Mouse (Mus musculus) lung, embryonic 14.5 days (tissue): ENCODE measurements around the gene B4galnt1. TPM values are rescaled to one million over a fixed set of nuclear protein-coding genes. Genes with fewer than 3 reads are reported as not detected.
"Not testable (repeated sequence)": the region's sequence is repeated elsewhere in the genome, so short reads cannot be mapped to it uniquely, and the experiment has no call there.

Source experiments
- ATAC-seq: fragments of 200-750 bp; cut with Nextera tagmentation; 2 replicates; pipeline ENCODE4 v1.8.0; 2017; ENCODE audit warnings: mild to moderate bottlenecking, moderate TSS enrichment, moderate library complexity; ENCODE audit not compliant: insufficient read depth
- DNase-seq: peaks from one replicate; pipeline ENCODE4 v3.0.0-alpha.2; 2015
- H3K27ac ChIP-seq: fragments of 300-500 bp; sonication (generic); 2 replicates; pipeline ENCODE4 v1.5.1; 2014; ENCODE audit warnings: low read depth, mild to moderate bottlenecking, moderate library complexity
- H3K27me3 ChIP-seq: fragments of 300-500 bp; sonication (generic); 2 replicates; pipeline ENCODE4 v1.6.1; 2014; ENCODE audit warnings: low read length, control low read depth; ENCODE audit not compliant: insufficient read depth
- H3K36me3 ChIP-seq: fragments of 300-500 bp; sonication (generic); 2 replicates; pipeline ENCODE4 v1.6.1; 2014; ENCODE audit warnings: control low read depth; ENCODE audit not compliant: insufficient read depth
- H3K4me1 ChIP-seq: fragments of 300-500 bp; sonication (generic); 2 replicates; pipeline ENCODE4 v1.6.1; 2014; ENCODE audit warnings: antibody characterized with exemption, control low read depth; ENCODE audit not compliant: insufficient read depth
- H3K4me2 ChIP-seq: fragments of 300-500 bp; sonication (generic); 2 replicates; pipeline ENCODE4 v1.6.1; 2014; ENCODE audit warnings: mild to moderate bottlenecking
- H3K4me3 ChIP-seq: fragments of 300-500 bp; sonication (generic); 2 replicates; pipeline ENCODE4 v1.5.1; 2014; ENCODE audit warnings: low read depth, low read length
- H3K9ac ChIP-seq: fragments of 300-500 bp; sonication (generic); 2 replicates; pipeline ENCODE4 v1.6.1; 2014
- H3K9me3 ChIP-seq: fragments of 300-500 bp; sonication (generic); 2 replicates; pipeline ENCODE4 v1.6.1; 2016; ENCODE audit warnings: low read depth, low read length, control low read depth
- CTCF ChIP-seq: IDR thresholded peaks from 2 replicates; pipeline ENCODE4 v1.5.1; 2016; ENCODE audit warnings: antibody characterized with exemption, low read depth
- WGBS: fragments of 180-500 bp; shearing (Covaris S2); extraction: QIAGEN DNeasy Blood & Tissue Kit; methylation state at CpG from one replicate; pipeline ENCODE4 v1.1.7; 2014; 5-methylcytosine and 5-hydroxymethylcytosine counted together
- polyA plus RNA-seq: library from polyadenylated mRNA; unstranded; fragments of >200 nt; fragmentation: Nextera tagmentation; extraction: Ambion mirVana; gene quantifications from 2 replicates; pipeline ENCODE4 v1.2.1, GENCODE M21; 2014

The B4galnt1 gene
- polyA plus RNA-seq, 1 experiment from 2014 or later: 2.9 TPM

- DNase-seq: no peak
- ATAC-seq: no peak
- H3K36me3 ChIP-seq: no peaks in the 10 kb centered on the region
- H3K27ac ChIP-seq: no peak overlapping the region
- H3K4me2 ChIP-seq: no peak overlapping the region
- no peaks in the 10 kb centered on the region for H3K27me3 ChIP-seq
- no peaks in the 10 kb centered on the region for H3K9me3 ChIP-seq
- H3K4me1 ChIP-seq: no peaks in the 10 kb centered on the region
- no peak for TF ChIP-seq CTCF
- 84% methylated on average over 8 of the region's 8 CpGs for WGBS
- no peak overlapping the region for H3K9ac ChIP-seq
- no peak overlapping the region for H3K4me3 ChIP-seq
Observed at GRCm38 (mm10) chr10:127143228-127143627, 21.8 kb upstream of the B4galnt1 start.

- no peak for TF ChIP-seq CTCF
- H3K9me3 ChIP-seq: no peaks in the 10 kb centered on the region
- no peaks in the 10 kb centered on the region for H3K36me3 ChIP-seq
- H3K27me3 ChIP-seq: no peaks in the 10 kb centered on the region
- no peak overlapping the region for H3K9ac ChIP-seq
- 86% methylated on average over 7 of the region's 7 CpGs for WGBS
- DNase-seq (no peak), ATAC-seq (no peak)
- H3K4me1 ChIP-seq: no peaks in the 10 kb centered on the region
- no peak overlapping the region for H3K4me3 ChIP-seq
- H3K27ac ChIP-seq: no peak overlapping the region
- no peak overlapping the region for H3K4me2 ChIP-seq
Observed at GRCm38 (mm10) chr10:127144536-127144935, 20.5 kb upstream of the B4galnt1 start.

DNA sequence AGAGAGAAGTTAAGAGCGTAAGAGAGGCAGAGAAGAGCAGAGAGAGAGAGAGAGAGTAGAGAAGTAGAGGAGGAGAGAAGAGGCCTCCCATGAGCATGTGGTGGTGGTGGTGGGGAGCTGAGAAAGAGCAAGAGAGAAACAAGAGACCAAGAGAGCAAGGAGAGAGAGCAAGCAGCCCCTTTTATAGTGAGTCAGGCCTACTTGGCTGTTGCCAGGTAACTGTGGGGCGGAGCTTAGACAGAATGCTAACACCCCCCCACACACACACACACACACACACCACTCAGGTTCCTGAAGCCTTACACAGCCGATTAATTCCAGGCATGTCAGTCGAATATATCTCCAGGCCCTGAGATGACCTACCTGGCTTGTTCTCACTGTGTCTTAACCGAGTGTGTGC is 19.7 kb upstream of the B4galnt1 start:
- Histone ChIP-seq H3K9ac (no peak overlapping the region), H3K27ac (no peak overlapping the region), H3K9me3 (no peaks in the 10 kb centered on the region), H3K4me3 (no peak overlapping the region), H3K4me1 (no peaks in the 10 kb centered on the region), H3K27me3 (no peaks in the 10 kb centered on the region), H3K36me3 (no peaks in the 10 kb centered on the region), H3K4me2 (no peak overlapping the region)
- ATAC-seq (no peak), DNase-seq (no peak)
- 73% methylated on average over 5 of the region's 5 CpGs for WGBS
- no peak for TF ChIP-seq CTCF

DNA sequence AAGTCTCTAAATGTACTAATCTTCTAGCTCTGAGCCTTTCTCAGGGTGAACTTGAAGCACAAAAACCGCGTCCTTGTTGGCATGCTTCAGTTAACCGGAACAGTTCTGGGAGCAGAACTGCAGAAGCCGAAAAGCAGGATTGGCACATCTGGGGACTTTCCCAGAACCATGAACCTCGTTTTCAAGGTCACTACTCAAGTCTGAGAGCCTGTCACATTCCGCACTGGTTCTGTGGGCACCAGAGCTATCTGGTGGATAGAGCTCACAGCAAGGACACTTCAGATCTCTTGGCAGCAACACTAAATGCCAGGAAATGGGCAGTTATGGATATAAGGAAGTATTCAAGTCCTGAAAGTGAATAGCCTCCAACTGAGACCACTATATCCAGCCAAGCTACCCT is 17.9 kb upstream of the B4galnt1 start:
- no peak for ATAC-seq
- no peak overlapping the region for H3K9ac ChIP-seq
- H3K36me3 ChIP-seq: no peaks in the 10 kb centered on the region
- no peak overlapping the region for H3K27ac ChIP-seq
- H3K27me3 ChIP-seq: no peaks in the 10 kb centered on the region
- no peak for DNase-seq
- H3K4me3 ChIP-seq: no peak overlapping the region
- no peaks in the 10 kb centered on the region for H3K9me3 ChIP-seq
- H3K4me1 ChIP-seq: no peaks in the 10 kb centered on the region
- no peak overlapping the region for H3K4me2 ChIP-seq
- TF ChIP-seq CTCF: no peak
- WGBS: 79% methylated on average over 6 of the region's 6 CpGs

DNA sequence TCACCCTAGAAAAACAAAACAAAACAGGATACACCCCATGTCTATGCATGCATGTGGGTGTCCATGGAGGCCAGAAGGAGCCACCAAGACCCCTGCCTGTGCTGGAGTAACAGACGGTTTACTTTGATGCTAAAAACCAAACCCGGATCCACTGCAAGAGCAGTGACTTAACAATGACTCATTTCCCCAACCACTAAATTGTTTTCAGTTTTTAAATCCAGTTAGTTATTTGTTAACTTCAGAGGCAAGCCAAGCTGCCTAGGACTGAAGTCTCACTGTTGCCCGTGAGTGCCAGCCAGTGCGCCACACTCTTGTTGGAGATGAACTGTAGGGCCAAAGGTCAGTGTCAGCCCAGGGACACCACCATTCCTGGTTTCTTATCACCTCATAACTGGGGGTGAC is 14.6 kb upstream of the B4galnt1 start:
- Histone ChIP-seq H3K4me2 (no peak overlapping the region), H3K9ac (no peak overlapping the region), H3K4me1 (no peaks in the 10 kb centered on the region), H3K4me3 (no peak overlapping the region), H3K36me3 (no peaks in the 10 kb centered on the region), H3K27me3 (no peaks in the 10 kb centered on the region), H3K27ac (no peak overlapping the region), H3K9me3 (no peaks in the 10 kb centered on the region)
- DNase-seq (no peak), ATAC-seq (no peak)
- WGBS: 61% methylated on average over 4 of the region's 4 CpGs
- TF ChIP-seq CTCF: no peak

DNA sequence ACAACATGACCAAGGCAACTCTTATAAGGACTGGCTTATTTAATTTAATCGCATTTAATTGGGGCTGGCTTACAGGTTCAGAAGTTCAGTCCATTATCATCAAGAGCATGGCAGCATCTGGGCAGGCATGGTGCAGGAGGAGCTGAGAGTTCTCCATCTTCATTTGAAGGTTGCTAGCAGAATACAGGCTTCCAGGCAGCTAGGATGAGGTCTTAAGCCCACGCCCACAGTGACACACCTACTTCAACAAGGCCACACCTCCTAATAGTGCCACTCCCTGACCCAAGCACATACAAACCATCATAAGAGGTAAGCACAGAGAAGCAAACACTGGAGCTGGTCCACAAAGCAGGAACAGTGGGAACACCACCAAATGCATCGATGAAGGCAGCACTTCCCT is 13.8 kb upstream of the B4galnt1 start:
- not testable (repeated sequence) for DNase-seq

GRCm38 (mm10) chr10:127152556-127152955 is 12.5 kb upstream of the B4galnt1 start:
- H3K27ac ChIP-seq, H3K4me3 ChIP-seq, H3K4me1 ChIP-seq, H3K27me3 ChIP-seq, H3K36me3 ChIP-seq, ATAC-seq, DNase-seq, H3K9me3 ChIP-seq, H3K9ac ChIP-seq, H3K4me2 ChIP-seq: not testable (repeated sequence)
- 81% methylated on average over 10 of the region's 10 CpGs for WGBS

More for the DNA sequence above, 13.8 kb upstream of the B4galnt1 start:
- H3K9me3 ChIP-seq, H3K4me1 ChIP-seq, H3K36me3 ChIP-seq, H3K4me3 ChIP-seq, H3K9ac ChIP-seq, H3K4me2 ChIP-seq, ATAC-seq, H3K27ac ChIP-seq, H3K27me3 ChIP-seq: not testable (repeated sequence)
- WGBS: 79% methylated on average over 3 of the region's 3 CpGs

GRCm38 (mm10) chr10:127153323-127153722 is 11.7 kb upstream of the B4galnt1 start:
- H3K27ac ChIP-seq: no peak overlapping the region
- 93% methylated on average over 7 of the region's 7 CpGs for WGBS
- H3K9me3 ChIP-seq: no peaks in the 10 kb centered on the region
- H3K4me1 ChIP-seq: no peaks in the 10 kb centered on the region
- H3K36me3 ChIP-seq: no peaks in the 10 kb centered on the region
- H3K4me2 ChIP-seq: no peak overlapping the region
- no peak for DNase-seq
- no peak for ATAC-seq
- no peak overlapping the region for H3K9ac ChIP-seq
- no peaks in the 10 kb centered on the region for H3K27me3 ChIP-seq
- no peak for TF ChIP-seq CTCF
- H3K4me3 ChIP-seq: no peak overlapping the region
